Mouse (Mus musculus) heart, embryonic 11.5 days (tissue): Measurements from ENCODE around the gene Sertad2. TPM values are rescaled to one million over a fixed set of nuclear protein-coding genes. Genes with fewer than 3 reads are reported as not detected.

ENCODE experiments used
- ATAC-seq: fragments of 200-750 bp; cut with Nextera tagmentation; replicated peaks from 2 replicates; pipeline ENCODE4 v1.8.0; 2017; ENCODE audit warnings: moderate library complexity; ENCODE audit not compliant: insufficient number of reproducible peaks, low FRiP score, low TSS enrichment
- H3K27ac ChIP-seq: fragments of 300-500 bp; sonication (generic); 2 replicates; pipeline ENCODE4 v1.5.1; 2014; ENCODE audit warnings: mild to moderate bottlenecking, low read depth, low read length
- H3K27me3 ChIP-seq: fragments of 300-500 bp; sonication (generic); 2 replicates; pipeline ENCODE4 v1.6.1; 2014; ENCODE audit warnings: mild to moderate bottlenecking, low read length, mixed read lengths; ENCODE audit not compliant: control insufficient read depth, insufficient read depth
- H3K36me3 ChIP-seq: fragments of 300-500 bp; sonication (generic); 2 replicates; pipeline ENCODE4 v1.6.1; 2014; ENCODE audit warnings: mild to moderate bottlenecking, low read length, moderate library complexity, mixed read lengths; ENCODE audit not compliant: control insufficient read depth, insufficient read depth
- H3K4me1 ChIP-seq: fragments of 300-500 bp; sonication (generic); 2 replicates; pipeline ENCODE4 v1.6.1; 2014; ENCODE audit warnings: low read length; ENCODE audit not compliant: control insufficient read depth, insufficient read depth
- H3K4me2 ChIP-seq: fragments of 300-500 bp; sonication (generic); 2 replicates; pipeline ENCODE4 v1.6.1; 2014; ENCODE audit warnings: mild to moderate bottlenecking, moderate library complexity
- H3K4me3 ChIP-seq: fragments of 300-500 bp; sonication (generic); 2 replicates; pipeline ENCODE4 v1.5.1; 2014; ENCODE audit warnings: low read depth, low read length
- H3K9ac ChIP-seq: fragments of 300-500 bp; sonication (generic); 2 replicates; pipeline ENCODE4 v1.6.1; 2014; ENCODE audit warnings: mild to moderate bottlenecking, low read depth, low read length, moderate library complexity
- H3K9me3 ChIP-seq: fragments of 300-500 bp; sonication (generic); replicated peaks from 2 replicates; pipeline ENCODE4 v1.6.1; 2016; ENCODE audit warnings: low read length; ENCODE audit not compliant: control insufficient read depth
- WGBS: fragments of 180-500 bp; shearing (Covaris S2); extraction: QIAGEN DNeasy Blood & Tissue Kit; methylation state at CpG from one replicate; pipeline ENCODE4 v1.1.7; 2014; ENCODE audit not compliant: insufficient replicate concordance; 5-methylcytosine and 5-hydroxymethylcytosine counted together
- polyA plus RNA-seq: library from polyadenylated mRNA; unstranded; fragments of >200 nt; fragmentation: Nextera tagmentation; extraction: Ambion mirVana; gene quantifications from 2 replicates; pipeline ENCODE4 v1.2.1, GENCODE M21; 2014

Gene Sertad2
- polyA plus RNA-seq, 1 experiment from 2014 or later: 29.9 TPM

- no peak for ATAC-seq
- H3K4me1 ChIP-seq: peaks cover 25% of the 10 kb centered on the region
- WGBS: 88% methylated on average over 4 of the region's 4 CpGs
These were observed 61.1 kb downstream of the Sertad2 start for GRCm38 (mm10) chr11:20604119-20604518.

GRCm38 (mm10) chr11:20605613-20606012 lies 62.6 kb downstream of the Sertad2 start:
- Histone ChIP-seq H3K27ac (0 out of 2 replicates have a peak overlapping the region, but pooled peaks have one; percentile 43), H3K27me3 (no peaks in the 10 kb centered on the region), H3K9ac (no peak overlapping the region), H3K36me3 (no peaks in the 10 kb centered on the region), H3K9me3 (no peaks in the 10 kb centered on the region), H3K4me3 (no peak overlapping the region), H3K4me2 (no peak overlapping the region), H3K4me1 (peaks cover 25% of the 10 kb centered on the region)
- ATAC-seq: no peak
- 60% methylated on average over 7 of the region's 7 CpGs for WGBS

More at GRCm38 (mm10) chr11:20604119-20604518, 61.1 kb downstream of the Sertad2 start:
- Histone ChIP-seq H3K4me2 (no peak overlapping the region; the same call in 1 of the 2 replicates), H3K4me3 (no peak overlapping the region), H3K9ac (no peak overlapping the region), H3K27ac (peak overlapping the region; percentile 69; the same call in 1 of the 2 replicates), H3K9me3 (no peaks in the 10 kb centered on the region), H3K36me3 (no peaks in the 10 kb centered on the region), H3K27me3 (no peaks in the 10 kb centered on the region)

- H3K36me3 ChIP-seq: no peaks in the 10 kb centered on the region
- no peak overlapping the region for H3K27ac ChIP-seq
- no peaks in the 10 kb centered on the region for H3K9me3 ChIP-seq
- H3K4me3 ChIP-seq: no peak overlapping the region
- H3K4me1 ChIP-seq: peaks cover 18% of the 10 kb centered on the region
- H3K4me2 ChIP-seq: no peak overlapping the region
- no peaks in the 10 kb centered on the region for H3K27me3 ChIP-seq
- ATAC-seq: no peak
- WGBS: 73% methylated on average over 11 of the region's 11 CpGs
- H3K9ac ChIP-seq: no peak overlapping the region
These were observed 65.4 kb downstream of the Sertad2 start for GRCm38 (mm10) chr11:20608442-20608841.

GRCm38 (mm10) chr11:20613223-20613622 lies 70.2 kb downstream of the Sertad2 start:
- WGBS: 77% methylated on average over 4 of the region's 4 CpGs
- no peak for ATAC-seq
- H3K27ac ChIP-seq: no peak overlapping the region
- no peaks in the 10 kb centered on the region for H3K36me3 ChIP-seq
- no peak overlapping the region for H3K4me3 ChIP-seq
- no peaks in the 10 kb centered on the region for H3K9me3 ChIP-seq
- peaks cover 10% of the 10 kb centered on the region; the same call in 1 of the 2 replicates for H3K4me1 ChIP-seq
- no peaks in the 10 kb centered on the region for H3K27me3 ChIP-seq
- H3K9ac ChIP-seq: no peak overlapping the region
- H3K4me2 ChIP-seq: no peak overlapping the region

GRCm38 (mm10) chr11:20616103-20616502 lies 73.0 kb downstream of the Sertad2 start:
- Histone ChIP-seq H3K9me3 (no peaks in the 10 kb centered on the region), H3K9ac (no peak overlapping the region), H3K27me3 (no peaks in the 10 kb centered on the region), H3K36me3 (no peaks in the 10 kb centered on the region), H3K4me1 (peaks cover 10% of the 10 kb centered on the region; the same call in 1 of the 2 replicates), H3K27ac (peak overlapping the region; percentile 63), H3K4me3 (no peak overlapping the region), H3K4me2 (no peak overlapping the region)
- WGBS: 49% methylated on average over 3 of the region's 3 CpGs
- no peak for ATAC-seq

GRCm38 (mm10) chr11:20627146-20627545 lies 84.1 kb downstream of the Sertad2 start:
- WGBS: 84% methylated on average over 2 of the region's 2 CpGs
- no peak overlapping the region for H3K27ac ChIP-seq
- no peaks in the 10 kb centered on the region for H3K27me3 ChIP-seq
- ATAC-seq: no peak
- H3K4me3 ChIP-seq: no peak overlapping the region
- H3K36me3 ChIP-seq: no peaks in the 10 kb centered on the region
- no peak overlapping the region for H3K9ac ChIP-seq
- H3K4me1 ChIP-seq: 0 out of 2 replicates have a peak, but pooled peaks cover 2% of the 10 kb centered on the region
- H3K9me3 ChIP-seq: no peaks in the 10 kb centered on the region
- H3K4me2 ChIP-seq: no peak overlapping the region

- Histone ChIP-seq H3K4me1 (peaks cover 4% of the 10 kb centered on the region; the same call in 1 of the 2 replicates), H3K9me3 (no peaks in the 10 kb centered on the region), H3K4me3 (no peak overlapping the region), H3K36me3 (no peaks in the 10 kb centered on the region), H3K27me3 (no peaks in the 10 kb centered on the region), H3K9ac (no peak overlapping the region), H3K4me2 (no peak overlapping the region), H3K27ac (0 out of 2 replicates have a peak overlapping the region, but pooled peaks have one; percentile 1)
- ATAC-seq: no peak
- WGBS: 31% methylated on average over 2 of the region's 2 CpGs
These were observed 85.2 kb downstream of the Sertad2 start for GRCm38 (mm10) chr11:20628216-20628615.

GRCm38 (mm10) chr11:20629700-20630099 lies 86.6 kb downstream of the Sertad2 start:
- no peak overlapping the region for H3K9ac ChIP-seq
- no peaks in the 10 kb centered on the region for H3K27me3 ChIP-seq
- H3K27ac ChIP-seq: no peak overlapping the region
- H3K36me3 ChIP-seq: no peaks in the 10 kb centered on the region
- 58% methylated on average over 5 of the region's 5 CpGs for WGBS
- no peak for ATAC-seq
- no peak overlapping the region for H3K4me2 ChIP-seq
- H3K4me1 ChIP-seq: peaks cover 18% of the 10 kb centered on the region
- no peaks in the 10 kb centered on the region for H3K9me3 ChIP-seq
- H3K4me3 ChIP-seq: no peak overlapping the region
